In genomic region chr5:147034283-147034682, GRCm38 (mm10) we compare ENCODE assay signal across 23 mouse cellular contexts.
"Had no signal": no experiment of that assay in that cellular context is flagged by ENCODE, and none has a peak within 500 bp of the region (broad histone marks: within the 10 kb centered on the region; RNA-seq: fewer than 3 reads in every experiment).

No protein-coding gene starts in this region.

- H3K9me3 ChIP-seq: heart, embryonic 10.5 days; heart, embryonic 12.5 days; hindbrain, embryonic 13.5 days; hindbrain, embryonic 15.5 days; limb, embryonic 10.5 days; limb, embryonic 12.5 days; liver, embryonic 13.5 days; liver, embryonic 15.5 days had no signal

- H3K9ac ChIP-seq: heart, embryonic 12.5 days; hindbrain, embryonic 13.5 days; hindbrain, embryonic 15.5 days; limb, embryonic 12.5 days; liver, embryonic 13.5 days; liver, embryonic 15.5 days; liver, postnatal 0 days had no signal

- H3K27ac ChIP-seq: heart, embryonic 10.5 days; hindbrain, embryonic 13.5 days; hindbrain, embryonic 15.5 days; hindbrain, postnatal 0 days; left cerebral cortex, adult 2 months; limb, embryonic 10.5 days; limb, embryonic 12.5 days; liver, embryonic 13.5 days; liver, embryonic 15.5 days had no signal

- ATAC-seq: hindbrain, postnatal 0 days; intestine, embryonic 16.5 days; liver, postnatal 0 days had no signal

- H3K36me3 ChIP-seq: hindbrain, embryonic 15.5 days had no signal

- H3K27me3 ChIP-seq: heart, embryonic 12.5 days; hindbrain, embryonic 13.5 days; hindbrain, embryonic 15.5 days; limb, embryonic 12.5 days; liver, embryonic 13.5 days; liver, embryonic 15.5 days had no signal

- H3K4me3 ChIP-seq: heart, embryonic 10.5 days; heart, embryonic 12.5 days; hindbrain, embryonic 13.5 days; hindbrain, embryonic 15.5 days; left cerebral cortex, adult 2 months; limb, embryonic 10.5 days; limb, embryonic 12.5 days; liver, embryonic 13.5 days; liver, embryonic 15.5 days had no signal

- H3K4me2 ChIP-seq: heart, embryonic 12.5 days; hindbrain, embryonic 13.5 days; hindbrain, embryonic 15.5 days; limb, embryonic 12.5 days; liver, embryonic 11.5 days; liver, embryonic 13.5 days; liver, embryonic 15.5 days had no signal

- H3K4me1 ChIP-seq: hindbrain, embryonic 13.5 days; hindbrain, embryonic 15.5 days had no signal

- DNase-seq: gastrocnemius, postnatal 14 days; gastrocnemius, postnatal 36 days; heart, adult 11 months; heart, postnatal 14 days; heart, postnatal 36 days; kidney, adult 18-20 months; kidney, adult 8-10 months; kidney, postnatal 14 days; kidney, postnatal 36 days; liver; liver, embryonic 13.5 days; liver, postnatal 0 days had no signal
